Mouse (Mus musculus) forebrain, postnatal 0 days (tissue): Measurements from ENCODE around the gene Gm10837. TPM values are rescaled to one million over a fixed set of nuclear protein-coding genes. Genes with fewer than 3 reads are reported as not detected.

Source experiments
- ATAC-seq: fragments of 200-750 bp; cut with Nextera tagmentation; 2 replicates; pipeline ENCODE4 v1.8.0; 2017; ENCODE audit warnings: mild to moderate bottlenecking, moderate library complexity
- DNase-seq: peaks from one replicate; pipeline ENCODE4 v3.0.0-alpha.2; 2015
- H3K27ac ChIP-seq: fragments of 300-500 bp; sonication (generic); 2 replicates; pipeline ENCODE4 v1.5.1; 2014; ENCODE audit warnings: low read depth, mild to moderate bottlenecking, antibody characterized with exemption, low read length, moderate library complexity, mixed read lengths
- H3K27me3 ChIP-seq: fragments of 300-500 bp; sonication (generic); 2 replicates; pipeline ENCODE4 v1.6.1; 2014; ENCODE audit warnings: mild to moderate bottlenecking, low read length, mixed read lengths; ENCODE audit not compliant: insufficient read depth
- H3K36me3 ChIP-seq: fragments of 300-500 bp; sonication (generic); 2 replicates; pipeline ENCODE4 v1.6.1; 2014; ENCODE audit warnings: mild to moderate bottlenecking, moderate library complexity; ENCODE audit not compliant: insufficient read depth
- H3K4me1 ChIP-seq: fragments of 300-500 bp; sonication (generic); 2 replicates; pipeline ENCODE4 v1.6.1; 2014; ENCODE audit warnings: antibody characterized with exemption; ENCODE audit not compliant: insufficient read depth
- H3K4me2 ChIP-seq: fragments of 300-500 bp; sonication (generic); 2 replicates; pipeline ENCODE4 v1.6.1; 2014; ENCODE audit warnings: low read depth, mild to moderate bottlenecking, moderate library complexity
- H3K4me3 ChIP-seq: fragments of 300-500 bp; sonication (generic); 2 replicates; pipeline ENCODE4 v1.5.1; 2014; ENCODE audit warnings: low read depth, low read length, mixed read lengths
- H3K9ac ChIP-seq: fragments of 300-500 bp; sonication (generic); 2 replicates; pipeline ENCODE4 v1.6.1; 2014; ENCODE audit warnings: mild to moderate bottlenecking
- H3K9me3 ChIP-seq: fragments of 300-500 bp; sonication (generic); 2 replicates; pipeline ENCODE4 v1.6.1; 2016; ENCODE audit warnings: low read length
- CTCF ChIP-seq: sonication (generic); IDR thresholded peaks from 2 replicates; pipeline ENCODE4 v1.5.1; 2016; ENCODE audit warnings: antibody characterized with exemption, control low read depth, low read depth
- WGBS: fragments of 180-500 bp; shearing (Covaris S2); extraction: QIAGEN DNeasy Blood & Tissue Kit; methylation state at CpG from one replicate; pipeline ENCODE4 v1.1.7; 2014; 5-methylcytosine and 5-hydroxymethylcytosine counted together
- polyA plus RNA-seq: library from polyadenylated mRNA; unstranded; fragments of >200 nt; fragmentation: Nextera tagmentation; extraction: Ambion mirVana; gene quantifications from 2 replicates; pipeline ENCODE4 v1.2.1, GENCODE M21; 2015
- total RNA-seq: library from RNA; depleted of rRNA; stranded (reverse); fragments of >200 nt; gene quantifications from 2 replicates; pipeline ENCODE4 v1.2.3, GENCODE M21; 2014

Gene Gm10837
- total and polyA plus RNA-seq, 2 experiments from 2014 or later, result 0.23 to 1.0 TPM

- WGBS, result 32% methylated on average over 4 of the region's 4 CpGs
- H3K4me3 ChIP-seq, result no peak overlapping the region
- no peaks in the 10 kb centered on the region for H3K4me1 ChIP-seq
- no peaks in the 10 kb centered on the region for H3K36me3 ChIP-seq
- no peak overlapping the region for H3K9ac ChIP-seq
- no peaks in the 10 kb centered on the region for H3K9me3 ChIP-seq
- peaks cover 66% of the 10 kb centered on the region for H3K27me3 ChIP-seq
- peak overlapping the region; percentile 33; the same call in 1 of the 2 replicates for H3K4me2 ChIP-seq
- no peak for TF ChIP-seq CTCF
- ATAC-seq (no peak), DNase-seq (no peak)
- peak overlapping the region; percentile 40; the same call in 1 of the 2 replicates for H3K27ac ChIP-seq
These were observed 5.9 kb upstream of the Gm10837 start for GRCm38 (mm10) chr14:122484458-122484843.

DNA sequence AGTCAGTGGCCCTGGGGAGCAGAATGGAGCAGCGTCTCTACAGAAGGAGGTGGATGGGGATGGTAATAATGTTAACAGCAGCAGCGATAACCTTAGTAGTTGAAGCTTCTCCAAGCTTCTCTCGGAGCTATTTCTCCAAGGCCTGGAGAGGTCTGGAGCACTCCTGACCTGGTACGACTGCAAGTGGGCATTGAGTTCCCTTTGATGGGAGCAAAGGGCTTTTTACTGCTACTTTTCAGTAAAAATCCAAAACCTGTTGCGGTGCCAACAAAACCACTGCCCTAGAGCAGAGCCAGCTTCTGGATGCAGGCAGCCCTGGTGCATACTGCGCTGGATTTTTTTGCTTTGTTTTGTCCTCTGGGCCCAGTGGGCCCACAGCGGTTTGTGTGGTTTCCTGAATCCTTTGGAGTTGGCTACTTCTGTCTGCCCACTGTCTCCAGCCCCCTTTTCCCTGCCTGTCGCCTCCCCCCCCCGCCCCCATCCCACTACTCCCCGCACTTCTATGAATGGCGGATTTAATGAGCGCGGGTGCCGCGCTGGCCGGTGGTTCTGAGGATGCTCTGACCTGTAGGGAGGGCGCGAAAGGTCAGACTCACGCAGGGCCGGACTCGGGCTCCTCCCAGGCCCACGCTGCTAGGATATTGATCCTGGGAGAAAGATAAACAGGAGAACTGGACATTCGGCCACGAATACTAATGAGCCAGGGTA lies 5.4 kb upstream of the Gm10837 start:
- no peaks in the 10 kb centered on the region for H3K4me1 ChIP-seq
- peak overlapping the region; percentile 33 for H3K4me2 ChIP-seq
- no peak overlapping the region for H3K9ac ChIP-seq
- WGBS, result 18% methylated on average over 23 of the region's 24 CpGs
- DNase-seq (peak; percentile 17), ATAC-seq (peak; percentile 19)
- H3K36me3 ChIP-seq, result no peaks in the 10 kb centered on the region
- H3K4me3 ChIP-seq, result no peak overlapping the region
- no peak for TF ChIP-seq CTCF
- no peaks in the 10 kb centered on the region for H3K9me3 ChIP-seq
- H3K27ac ChIP-seq, result peak overlapping the region; percentile 40; the same call in 1 of the 2 replicates
- H3K27me3 ChIP-seq, result peaks cover 66% of the 10 kb centered on the region

DNA sequence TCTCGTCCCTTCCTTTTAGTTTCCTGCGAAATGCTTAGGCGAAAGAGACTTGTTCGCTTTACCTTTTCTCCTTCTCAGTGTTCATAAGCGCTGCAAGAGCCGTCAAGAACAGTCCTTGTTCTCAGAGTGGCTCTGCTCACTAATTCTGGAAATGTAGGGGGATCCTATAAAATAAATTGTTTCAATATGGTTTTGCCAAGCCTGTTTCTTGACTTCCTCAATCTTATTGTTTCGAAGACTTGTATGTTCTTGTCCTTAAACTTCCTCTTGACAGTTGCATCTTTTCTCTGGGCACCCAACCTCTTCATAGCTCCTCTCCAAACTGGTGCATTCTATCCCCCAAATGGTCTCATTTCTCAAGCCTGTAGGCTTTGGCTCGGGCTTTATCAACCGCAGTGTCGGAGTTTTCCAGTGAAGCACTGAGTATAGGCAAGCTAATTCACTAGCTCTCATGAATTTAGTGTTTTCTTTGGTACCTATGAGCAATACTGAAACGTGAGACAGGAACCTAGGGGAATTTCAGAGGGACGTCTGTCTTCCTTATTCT lies 4.7 kb upstream of the Gm10837 start:
- no peaks in the 10 kb centered on the region for H3K9me3 ChIP-seq
- H3K27me3 ChIP-seq, result peaks cover 61% of the 10 kb centered on the region
- no peak overlapping the region for H3K4me3 ChIP-seq
- no peak for TF ChIP-seq CTCF
- H3K4me2 ChIP-seq, result peak overlapping the region; percentile 33
- ATAC-seq (no peak), DNase-seq (peak; percentile 46)
- no peaks in the 10 kb centered on the region for H3K4me1 ChIP-seq
- H3K9ac ChIP-seq, result no peak overlapping the region
- H3K36me3 ChIP-seq, result no peaks in the 10 kb centered on the region
- H3K27ac ChIP-seq, result no peak overlapping the region
- 27% methylated on average over 12 of the region's 12 CpGs for WGBS

DNA sequence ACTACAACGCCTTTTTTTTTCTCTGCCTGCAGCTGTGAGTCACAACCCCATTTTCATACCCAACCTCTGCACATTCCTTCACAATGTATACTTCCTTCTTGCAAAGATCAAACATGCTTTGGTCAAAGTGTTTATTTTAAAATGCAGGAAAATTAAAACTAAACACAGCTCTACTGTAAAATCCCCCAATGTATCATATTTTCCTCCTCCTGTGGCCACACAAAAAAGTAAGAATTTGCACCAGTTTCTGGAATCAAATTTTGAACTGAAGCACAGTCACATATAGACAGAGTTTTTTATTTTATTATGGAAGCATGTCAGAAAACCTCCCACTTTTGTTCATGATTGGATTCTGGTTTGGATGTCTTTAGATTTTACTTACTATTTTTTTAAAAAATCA lies 3.8 kb upstream of the Gm10837 start:
- no peak overlapping the region for H3K4me2 ChIP-seq
- H3K4me3 ChIP-seq, result no peak overlapping the region
- no peaks in the 10 kb centered on the region for H3K36me3 ChIP-seq
- DNase-seq (peak; percentile 4), ATAC-seq (no peak)
- no peaks in the 10 kb centered on the region for H3K9me3 ChIP-seq
- WGBS, result 39% methylated on average over 1 of the region's 1 CpGs
- H3K4me1 ChIP-seq, result no peaks in the 10 kb centered on the region
- no peak overlapping the region for H3K27ac ChIP-seq
- H3K9ac ChIP-seq, result no peak overlapping the region
- TF ChIP-seq CTCF, result no peak
- peaks cover 61% of the 10 kb centered on the region for H3K27me3 ChIP-seq

GRCm38 (mm10) chr14:122487366-122487765 lies 3.0 kb upstream of the Gm10837 start:
- H3K27me3 ChIP-seq, result peaks cover 55% of the 10 kb centered on the region
- peak; percentile 48 for DNase-seq
- H3K4me3 ChIP-seq, result no peak overlapping the region
- no peak for TF ChIP-seq CTCF
- WGBS, result 30% methylated on average over 5 of the region's 5 CpGs
- H3K36me3 ChIP-seq, result no peaks in the 10 kb centered on the region
- H3K4me1 ChIP-seq, result no peaks in the 10 kb centered on the region
- H3K9me3 ChIP-seq, result no peaks in the 10 kb centered on the region
- peak overlapping the region; percentile 30; the same call in 1 of the 2 replicates for H3K4me2 ChIP-seq
- H3K27ac ChIP-seq, result peak overlapping the region; percentile 57
- no peak for ATAC-seq
- H3K9ac ChIP-seq, result no peak overlapping the region

DNA sequence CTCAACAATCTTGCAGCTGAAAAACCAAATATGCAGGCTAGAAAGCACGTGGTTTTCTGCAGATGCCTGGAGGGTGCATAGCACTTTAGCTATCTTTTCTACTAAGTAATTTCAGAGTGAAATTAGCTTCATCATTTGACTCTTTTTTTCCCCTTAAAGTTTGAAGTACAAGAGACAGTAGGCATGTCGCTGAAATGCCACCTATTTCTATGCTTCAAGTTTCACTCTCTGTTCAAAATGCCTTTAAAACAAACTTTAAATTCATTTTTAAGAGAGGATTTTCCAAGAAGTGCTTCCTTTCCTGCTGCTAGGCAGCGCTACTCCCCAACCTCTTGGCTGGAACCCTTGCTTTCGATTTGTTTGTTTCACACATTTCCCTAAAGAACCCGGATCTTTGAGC lies 1.3 kb upstream of the Gm10837 start:
- ATAC-seq (no peak), DNase-seq (peak; percentile 72)
- H3K4me2 ChIP-seq, result peak overlapping the region; percentile 40; the same call in 1 of the 2 replicates
- H3K4me1 ChIP-seq, result no peaks in the 10 kb centered on the region
- H3K4me3 ChIP-seq, result 0 out of 2 replicates have a peak overlapping the region, but pooled peaks have one; percentile 7
- H3K9me3 ChIP-seq, result no peaks in the 10 kb centered on the region
- peaks cover 48% of the 10 kb centered on the region for H3K27me3 ChIP-seq
- H3K27ac ChIP-seq, result no peak overlapping the region; the same call in 1 of the 2 replicates
- no peaks in the 10 kb centered on the region for H3K36me3 ChIP-seq
- 3% methylated on average over 5 of the region's 5 CpGs for WGBS
- peak overlapping the region; percentile 14; the same call in 1 of the 2 replicates for H3K9ac ChIP-seq
- TF ChIP-seq CTCF, result no peak
